Mouse (Mus musculus): Measurements from ENCODE around the gene Tomm20. TPM values are rescaled to one million over a fixed set of nuclear protein-coding genes. Genes with fewer than 3 reads are reported as not detected.
A peak's percentile ranks its signal among the peaks of the same experiment; 100 is the strongest.

The Tomm20 gene
- polyA plus RNA-seq, 1 experiment, result 417 TPM

- no peaks in the 10 kb centered on the region for H3K27me3 ChIP-seq (ENCODE audit: control insufficient read depth, insufficient read depth, low read length)
- 78% methylated on average over 2 of the region's 2 CpGs for WGBS
- H3K27ac ChIP-seq (ENCODE audit: insufficient read depth, low read length), result no peak overlapping the region
- peaks cover 7% of the 10 kb centered on the region for H3K4me1 ChIP-seq (ENCODE audit: control insufficient read depth, insufficient read depth, insufficient read length)
- H3K4me3 ChIP-seq (ENCODE audit: extremely low read depth, insufficient read depth, insufficient read length), result no peak overlapping the region
- H3K36me3 ChIP-seq (ENCODE audit: control insufficient read depth, insufficient read depth, low read length), result peaks cover 2% of the 10 kb centered on the region; the same call in 1 of the 2 replicates
- TF ChIP-seq POLR2A (IDR thresholded peaks at IDR 0.05; ENCODE audit: low read depth, low read length) (no peak), CTCF (IDR thresholded peaks at IDR 0.05; ENCODE audit: extremely low read depth, insufficient read depth, insufficient read length, insufficient replicate concordance) (no peak)
- DNase-seq (ENCODE audit: low read depth in 1 of 2, low spot score in 2 of 2), result no peak
Observed at GRCm38 (mm10) chr8:126972649-126973048, 27.0 kb upstream of the Tomm20 start.

- Histone ChIP-seq H3K27me3 (ENCODE audit: control insufficient read depth, insufficient read depth, low read length) (no peaks in the 10 kb centered on the region), H3K27ac (ENCODE audit: insufficient read depth, low read length) (no peak overlapping the region), H3K36me3 (ENCODE audit: control insufficient read depth, insufficient read depth, low read length) (peaks cover 2% of the 10 kb centered on the region; the same call in 1 of the 2 replicates), H3K4me1 (ENCODE audit: control insufficient read depth, insufficient read depth, insufficient read length) (peaks cover 7% of the 10 kb centered on the region), H3K4me3 (ENCODE audit: extremely low read depth, insufficient read depth, insufficient read length) (no peak overlapping the region)
- DNase-seq (ENCODE audit: low read depth in 1 of 2, low spot score in 2 of 2), result no peak
- 95% methylated on average over 2 of the region's 2 CpGs for WGBS
- no peak for TF ChIP-seq CTCF (IDR thresholded peaks at IDR 0.05; ENCODE audit: extremely low read depth, insufficient read depth, insufficient read length, insufficient replicate concordance)
- no peak for TF ChIP-seq POLR2A (IDR thresholded peaks at IDR 0.05; ENCODE audit: low read depth, low read length)
Observed at GRCm38 (mm10) chr8:126972102-126972501, 26.5 kb upstream of the Tomm20 start.

- H3K4me1 ChIP-seq (ENCODE audit: control insufficient read depth, insufficient read depth, insufficient read length), result peaks cover 7% of the 10 kb centered on the region
- 10% methylated on average over 13 of the region's 13 CpGs for whole genome bisulfite sequencing
Observed at GRCm38 (mm10) chr8:126971314-126971664, 25.6 kb upstream of the Tomm20 start.

GRCm38 (mm10) chr8:126970579-126971313 lies 25.1 kb upstream of the Tomm20 start, which contains the start of gene Rbm34:
Gene Rbm34 (minus strand): TSS chr8:126971071.
- under 1% methylated on average over 49 of the region's 50 CpGs for WGBS
- peak within 1 kb of the TSS; percentile 60 for H3K27ac ChIP-seq (ENCODE audit: insufficient read depth, low read length)

More at GRCm38 (mm10) chr8:126971314-126971664, 25.6 kb upstream of the Tomm20 start:
- no peak for TF ChIP-seq POLR2A (IDR thresholded peaks at IDR 0.05; ENCODE audit: low read depth, low read length)
- TF ChIP-seq CTCF (IDR thresholded peaks at IDR 0.05; ENCODE audit: extremely low read depth, insufficient read depth, insufficient read length, insufficient replicate concordance), result no peak
- Histone ChIP-seq H3K27ac (ENCODE audit: insufficient read depth, low read length) (peak overlapping the region; percentile 15; the same call in 1 of the 2 replicates), H3K36me3 (ENCODE audit: control insufficient read depth, insufficient read depth, low read length) (peaks cover 3% of the 10 kb centered on the region), H3K27me3 (ENCODE audit: control insufficient read depth, insufficient read depth, low read length) (no peaks in the 10 kb centered on the region), H3K4me3 (ENCODE audit: extremely low read depth, insufficient read depth, insufficient read length) (peak overlapping the region; percentile 59)
- DNase-seq (ENCODE audit: low read depth in 1 of 2, low spot score in 2 of 2), result no peak

GRCm38 (mm10) chr8:126969546-126969945 lies 23.9 kb upstream of the Tomm20 start:
- H3K27ac ChIP-seq (ENCODE audit: insufficient read depth, low read length), result no peak overlapping the region
- TF ChIP-seq POLR2A (IDR thresholded peaks at IDR 0.05; ENCODE audit: low read depth, low read length), result no peak
- no peak for TF ChIP-seq CTCF (IDR thresholded peaks at IDR 0.05; ENCODE audit: extremely low read depth, insufficient read depth, insufficient read length, insufficient replicate concordance)
- H3K36me3 ChIP-seq (ENCODE audit: control insufficient read depth, insufficient read depth, low read length), result peaks cover 11% of the 10 kb centered on the region
- no peak overlapping the region for H3K4me3 ChIP-seq (ENCODE audit: extremely low read depth, insufficient read depth, insufficient read length)
- peaks cover 7% of the 10 kb centered on the region for H3K4me1 ChIP-seq (ENCODE audit: control insufficient read depth, insufficient read depth, insufficient read length)
- no peaks in the 10 kb centered on the region for H3K27me3 ChIP-seq (ENCODE audit: control insufficient read depth, insufficient read depth, low read length)
- 94% methylated on average over 1 of the region's 1 CpGs for WGBS
- DNase-seq (ENCODE audit: low read depth in 1 of 2, low spot score in 2 of 2), result no peak

More at GRCm38 (mm10) chr8:126970579-126971313, 25.1 kb upstream of the Tomm20 start, which contains the start of gene Rbm34:
- Histone ChIP-seq H3K4me1 (ENCODE audit: control insufficient read depth, insufficient read depth, insufficient read length) (peaks cover 7% of the 10 kb centered on the region), H3K36me3 (ENCODE audit: control insufficient read depth, insufficient read depth, low read length) (peaks cover 5% of the 10 kb centered on the region), H3K27me3 (ENCODE audit: control insufficient read depth, insufficient read depth, low read length) (no peaks in the 10 kb centered on the region), H3K4me3 (ENCODE audit: extremely low read depth, insufficient read depth, insufficient read length) (peak within 1 kb of the TSS; percentile 98)
- peak; percentile 57; the same call in 1 of the 2 replicates for TF ChIP-seq POLR2A (IDR thresholded peaks at IDR 0.05; ENCODE audit: low read depth, low read length)
- TF ChIP-seq CTCF (IDR thresholded peaks at IDR 0.05; ENCODE audit: extremely low read depth, insufficient read depth, insufficient read length, insufficient replicate concordance), result no peak
- DNase-seq (ENCODE audit: low read depth in 1 of 2, low spot score in 2 of 2), result peak; percentile 84

GRCm38 (mm10) chr8:126968107-126968506 lies 22.5 kb upstream of the Tomm20 start:
- DNase-seq (ENCODE audit: low read depth in 1 of 2, low spot score in 2 of 2), result no peak
- TF ChIP-seq CTCF (IDR thresholded peaks at IDR 0.05; ENCODE audit: extremely low read depth, insufficient read depth, insufficient read length, insufficient replicate concordance) (no peak), POLR2A (IDR thresholded peaks at IDR 0.05; ENCODE audit: low read depth, low read length) (no peak)
- H3K4me1 ChIP-seq (ENCODE audit: control insufficient read depth, insufficient read depth, insufficient read length), result peaks cover 7% of the 10 kb centered on the region
- peaks cover 14% of the 10 kb centered on the region for H3K36me3 ChIP-seq (ENCODE audit: control insufficient read depth, insufficient read depth, low read length)
- no peak overlapping the region for H3K27ac ChIP-seq (ENCODE audit: insufficient read depth, low read length)
- WGBS, result 95% methylated on average over 6 of the region's 6 CpGs
- no peaks in the 10 kb centered on the region for H3K27me3 ChIP-seq (ENCODE audit: control insufficient read depth, insufficient read depth, low read length)
- no peak overlapping the region for H3K4me3 ChIP-seq (ENCODE audit: extremely low read depth, insufficient read depth, insufficient read length)

- H3K27me3 ChIP-seq (ENCODE audit: control insufficient read depth, insufficient read depth, low read length), result no peaks in the 10 kb centered on the region
- peaks cover 21% of the 10 kb centered on the region for H3K36me3 ChIP-seq (ENCODE audit: control insufficient read depth, insufficient read depth, low read length)
- no peak overlapping the region for H3K27ac ChIP-seq (ENCODE audit: insufficient read depth, low read length)
- no peak overlapping the region for H3K4me3 ChIP-seq (ENCODE audit: extremely low read depth, insufficient read depth, insufficient read length)
- DNase-seq (ENCODE audit: low read depth in 1 of 2, low spot score in 2 of 2), result no peak
- WGBS, result 88% methylated on average over 6 of the region's 6 CpGs
- no peak for TF ChIP-seq POLR2A (IDR thresholded peaks at IDR 0.05; ENCODE audit: low read depth, low read length)
- TF ChIP-seq CTCF (IDR thresholded peaks at IDR 0.05; ENCODE audit: extremely low read depth, insufficient read depth, insufficient read length, insufficient replicate concordance), result no peak
- peaks cover 4% of the 10 kb centered on the region for H3K4me1 ChIP-seq (ENCODE audit: control insufficient read depth, insufficient read depth, insufficient read length)
Observed at GRCm38 (mm10) chr8:126965246-126965645, 19.6 kb upstream of the Tomm20 start.

All from spleen, adult 2 months (tissue).